Mouse (Mus musculus) E14TG2a.4 (cell line): ENCODE data around the gene Gm44579.

Experiments
- CTCF ChIP-seq: conservative IDR thresholded peaks from 2 replicates; pipeline ENCODE4 v1.5.1; 2014; ENCODE audit warnings: low read length
- NANOG ChIP-seq: IDR thresholded peaks from 2 replicates; pipeline ENCODE4 v1.6.1; 2014; ENCODE audit warnings: borderline replicate concordance, low read length, mixed read lengths
- POU5F1 ChIP-seq: IDR thresholded peaks from 2 replicates; pipeline ENCODE4 v1.6.1; 2014; ENCODE audit warnings: low read length, borderline replicate concordance

GRCm38 (mm10) chr15:98213336-98213870, 7.4 kb downstream of the Gm44579 start:
- no peak for TF ChIP-seq CTCF
- no peak for TF ChIP-seq NANOG
- TF ChIP-seq POU5F1 = no peak
